ENCODE assay signal across 8 mouse cellular contexts in the genomic region with DNA sequence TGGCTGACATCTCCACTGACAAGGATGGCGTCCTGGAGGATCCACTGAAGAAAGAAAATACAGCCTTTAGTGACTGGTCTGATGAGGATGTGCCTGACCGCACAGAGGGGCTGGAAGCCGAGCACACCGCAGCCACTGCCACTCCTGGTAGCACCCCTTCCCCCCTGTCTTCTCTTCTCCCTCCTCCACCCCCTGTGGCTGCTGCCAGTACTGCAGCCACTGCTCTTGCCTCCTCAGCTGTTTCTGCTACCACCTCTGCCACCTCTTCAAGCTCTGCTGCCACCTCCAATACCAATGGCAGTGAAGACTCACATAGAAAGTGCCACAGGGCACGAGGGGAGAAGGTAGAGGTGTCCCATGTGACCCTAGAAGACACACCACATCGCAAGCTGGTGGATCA. TPM values are rescaled to one million over a fixed set of nuclear protein-coding genes. Genes with fewer than 3 reads are reported as not detected.
A peak's percentile ranks its signal among the peaks of the same experiment; 100 is the strongest.
DNase-seq lines count a peak whose midpoint lies in the region; ATAC-seq and TF ChIP-seq lines count a peak whose summit lies in the region.

No protein-coding gene starts in this region.

- no peak overlapping the region for H3K27ac ChIP-seq in lung, embryonic 14.5 days (ENCODE audit: low read depth)

- no peaks in the 10 kb centered on the region for H3K9me3 ChIP-seq in lung, embryonic 14.5 days (ENCODE audit: low read depth, low read length)

- no peak for ATAC-seq in lung, embryonic 14.5 days (ENCODE audit: insufficient read depth)

- H3K27me3 ChIP-seq in lung, embryonic 14.5 days (ENCODE audit: insufficient read depth, low read length) = no peaks in the 10 kb centered on the region

- peak; percentile 68 for TF ChIP-seq CTCF in lung, embryonic 14.5 days (IDR thresholded peaks at IDR 0.05; ENCODE audit: low read depth)

- DNase-seq in cerebellum, postnatal 10 days = peak; percentile 53 to 65
- DNase-seq in cerebellum, adult 8-10 months = no peak
- peak; percentile 22 for DNase-seq in lung, embryonic 14.5 days
- no peak for DNase-seq in lung, adult 18-20 months
- peak; percentile 7 for DNase-seq in c-Kit-positive CD71-positive TER-119-positive erythroid progenitor cells, embryonic 14.5 days (ENCODE audit: low spot score)
- DNase-seq in naive thymus-derived CD4-positive, alpha-beta T cell, adult 2 months (ENCODE audit: low read depth) = peak; percentile 43
- no peak for DNase-seq in MN1 (ENCODE audit: low spot score)
- DNase-seq in frontal cortex, postnatal 14 days (ENCODE audit: low spot score in 2 of 2) = no peak

- H3K4me1 ChIP-seq in lung, embryonic 14.5 days (ENCODE audit: insufficient read depth) = no peaks in the 10 kb centered on the region

- 90% methylated on average over 6 of the region's 6 CpGs for WGBS in lung, embryonic 14.5 days

- peaks cover 48% of the 10 kb centered on the region for H3K36me3 ChIP-seq in lung, embryonic 14.5 days (ENCODE audit: insufficient read depth)

- no peak overlapping the region for H3K9ac ChIP-seq in lung, embryonic 14.5 days

- H3K4me3 ChIP-seq in lung, embryonic 14.5 days (ENCODE audit: low read depth, low read length) = no peak overlapping the region

- H3K4me2 ChIP-seq in lung, embryonic 14.5 days = no peak overlapping the region

RNA-seq across cellular contexts. Expression of a gene that starts 46.4 kb away (rescaled TPM):
- 30.2 and 31.6 TPM in 2 replicates for polyA plus RNA-seq in lung, embryonic 14.5 days (2014; fragmentation: Nextera tagmentation; extraction: Ambion mirVana)

Comparison
In these comparisons a context has a peak if more than half of its experiments do, and no peak if none do; other contexts are left out.
1. DNase-seq: peak in cerebellum, postnatal 10 days (2 of 2), lung, embryonic 14.5 days (single experiment), c-Kit-positive CD71-positive TER-119-positive erythroid progenitor cells, embryonic 14.5 days (single experiment) and naive thymus-derived CD4-positive, alpha-beta T cell, adult 2 months (single experiment); none in cerebellum, adult 8-10 months (single experiment), lung, adult 18-20 months (0 of 2), MN1 (single experiment) and frontal cortex, postnatal 14 days (0 of 2).